Comparison of ENCODE assay signal across 9 mouse cellular contexts in genomic region chr8:11259832-11260615, GRCm38 (mm10). TPM values are rescaled to one million over a fixed set of nuclear protein-coding genes. Genes with fewer than 3 reads are reported as not detected.
A peak's percentile ranks its signal among the peaks of the same experiment; 100 is the strongest.
DNase-seq lines count a peak whose midpoint lies in the region; ATAC-seq and TF ChIP-seq lines count a peak whose summit lies in the region.
"Had no signal": no experiment of that assay in that cellular context is flagged by ENCODE, and none has a peak within 500 bp of the region (broad histone marks: within the 10 kb centered on the region; RNA-seq: fewer than 3 reads in every experiment).

No protein-coding gene starts in this region.

- TF ChIP-seq EP300 in heart, adult 2 months (IDR thresholded peaks at IDR 0.05; ENCODE audit: insufficient read depth, low read depth, low read length), result 0 out of 2 replicates have a peak, but pooled peaks have one; percentile 16

- H3K4me3 ChIP-seq in heart, adult 2 months, result no peak overlapping the region
- H3K4me3 ChIP-seq in brown adipose tissue, adult 24 weeks (ENCODE audit: insufficient read depth, low read depth, low read length), result no peak overlapping the region

- peaks cover 3% of the 10 kb centered on the region for H3K79me2 ChIP-seq in heart, adult 2 months (replicated peaks; ENCODE audit: control insufficient read depth, insufficient read depth, low read length)

- intact Hi-C loops in heart, adult 2 months (cut with DNase I), result loop anchor here (2.0 kb wide), 1 partner anchor 19 kb away; no protein-coding TSS in a partner anchor
- intact Hi-C loops in gastrocnemius, postnatal 14 days (cut with DNase I; ENCODE audit: low total_unique reads), result loop anchor here (5.0 kb wide), 1 partner anchor 152 kb away; no protein-coding TSS in a partner anchor

- no peak overlapping the region for H3K9ac ChIP-seq in heart, adult 2 months (ENCODE audit: low read depth, low read length)

- no peak for DNase-seq in heart, adult 2 months
- DNase-seq in heart, adult 9 months (ENCODE audit: low spot score in 2 of 2), result no peak
- peak; percentile 44 to 83 for DNase-seq in kidney, postnatal 25 days
- no peak for DNase-seq in right cerebral cortex, postnatal 14 days
- DNase-seq in spleen, postnatal 10 days (ENCODE audit: low spot score in 2 of 2), result no peak
- no peak for DNase-seq in gastrocnemius, postnatal 14 days
- DNase-seq: gastrocnemius, postnatal 36 days had no signal

- H3K4me1 ChIP-seq in heart, adult 2 months (ENCODE audit: control insufficient read depth, insufficient read depth, low read length), result peaks cover 52% of the 10 kb centered on the region
- peaks cover 62% of the 10 kb centered on the region for H3K4me1 ChIP-seq in brown adipose tissue, adult 24 weeks (ENCODE audit: control insufficient read depth, insufficient read depth, insufficient read length, low read length)

- no peaks in the 10 kb centered on the region for H3K27me3 ChIP-seq in heart, adult 2 months (ENCODE audit: control insufficient read depth, insufficient read depth, low read length)

- no peak for TF ChIP-seq CTCF in heart, adult 2 months (IDR thresholded peaks at IDR 0.05)

- H3K36me3 ChIP-seq in heart, adult 2 months (ENCODE audit: control insufficient read depth, insufficient read depth, low read length), result peaks cover 46% of the 10 kb centered on the region

- H3K27ac ChIP-seq in heart, adult 2 months, result peak overlapping the region; percentile 40
- peak overlapping the region; percentile 24 for H3K27ac ChIP-seq in brown adipose tissue, adult 24 weeks (replicated peaks; ENCODE audit: low read depth, low read length)

- 17% methylated on average over 10 of the region's 10 CpGs for WGBS in heart, adult 2 months

- no peak for TF ChIP-seq POLR2A in heart, adult 2 months (IDR thresholded peaks at IDR 0.05; ENCODE audit: insufficient read depth, low read depth, low read length)

- 0 out of 2 replicates have a peak, but pooled peaks have one; percentile 27 for ATAC-seq in monocyte, adult 5-6 weeks (replicated peaks; ENCODE audit: insufficient number of reproducible peaks, low FRiP score, low TSS enrichment, poor library complexity, severe bottlenecking)

RNA-seq across cellular contexts. Expression of gene Col4a2, which starts 52.6 kb away (rescaled TPM):
- 100 to 1,000 TPM; 139 to 172 TPM for total RNA-seq in heart, adult 2 months (2021)
- 104 and 139 TPM in 2 replicates for polyA plus RNA-seq in heart, adult 2 months (2012; rRNA removed)
- 51.1 and 77.2 TPM in 2 replicates for polyA plus RNA-seq in brown adipose tissue, adult 24 weeks (2012; ENCODE audit: insufficient read depth, insufficient read length, missing spikeins)
- 1.7 to 5.2 TPM (median 3.4 TPM) in 3 replicates for total RNA-seq in monocyte, adult 5-6 weeks (2017)
- total RNA-seq in gastrocnemius, postnatal 14 days (2021), result 100 to 1,000 TPM; 297 to 319 TPM

RNA-seq across cellular contexts. Expression of gene Col4a1, which starts 52.6 kb away (rescaled TPM):
- 100 to 1,000 TPM; 221 to 311 TPM for total RNA-seq in heart, adult 2 months (2021)
- polyA plus RNA-seq in heart, adult 2 months (2012; rRNA removed), result 258 and 384 TPM in 2 replicates
- polyA plus RNA-seq in brown adipose tissue, adult 24 weeks (2012; ENCODE audit: insufficient read depth, insufficient read length, missing spikeins), result 142 and 186 TPM in 2 replicates
- 1.5 to 5.7 TPM (median 2.8 TPM) in 3 replicates for total RNA-seq in monocyte, adult 5-6 weeks (2017)
- total RNA-seq in gastrocnemius, postnatal 14 days (2021), result 100 to 1,000 TPM; 636 to 736 TPM

Comparison
In these comparisons a context has a peak if more than half of its experiments do, and no peak if none do; other contexts are left out.
1. DNase-seq: peak in kidney, postnatal 25 days (2 of 2); none in heart, adult 2 months (0 of 2), heart, adult 9 months (0 of 2), right cerebral cortex, postnatal 14 days (single experiment), spleen, postnatal 10 days (0 of 2) and gastrocnemius, postnatal 14 days (single experiment).
2. RNA of gene Col4a2, which starts 52.6 kb away (total RNA-seq): 297 to 319 TPM in gastrocnemius, postnatal 14 days and 139 to 172 TPM in heart, adult 2 months; 1.7 to 5.2 TPM in monocyte, adult 5-6 weeks; every median in the first group is over 10 times any median in the second.
3. RNA of gene Col4a1, which starts 52.6 kb away (total RNA-seq): 636 to 736 TPM in gastrocnemius, postnatal 14 days and 221 to 311 TPM in heart, adult 2 months; 1.5 to 5.7 TPM in monocyte, adult 5-6 weeks; every median in the first group is over 10 times any median in the second.